In the genomic region with DNA sequence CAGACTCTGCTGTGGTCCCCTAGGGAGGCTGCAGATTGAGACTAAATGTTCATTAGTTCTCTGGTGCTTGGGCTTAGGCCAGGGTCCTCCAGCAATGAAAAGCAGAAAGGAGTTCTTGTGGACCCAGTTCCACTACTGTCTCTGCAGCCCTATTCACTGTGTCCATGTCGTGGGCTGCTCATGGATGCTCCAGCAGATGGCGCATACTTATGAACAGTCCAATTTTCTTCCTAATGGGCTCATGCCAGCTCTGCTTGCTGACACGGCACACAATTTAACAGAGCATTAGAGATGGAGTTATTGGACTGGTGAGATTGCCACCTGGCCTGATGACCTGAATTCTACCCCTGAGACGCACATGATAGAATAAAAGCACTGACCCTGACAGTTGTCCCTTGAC, we compare ENCODE assay signal across 8 mouse cellular contexts. TPM values are rescaled to one million over a fixed set of nuclear protein-coding genes. Genes with fewer than 3 reads are reported as not detected.
DNase-seq lines count a peak whose midpoint lies in the region; ATAC-seq lines count a peak whose summit lies in the region.

No protein-coding gene starts in this region.

- H3K4me1 ChIP-seq in kidney, embryonic 16.5 days (ENCODE audit: insufficient read depth, low read length): no peaks in the 10 kb centered on the region
- H3K4me1 ChIP-seq in forebrain, embryonic 14.5 days (ENCODE audit: control insufficient read depth, insufficient read depth, low read length): no peaks in the 10 kb centered on the region

- H3K36me3 ChIP-seq in kidney, embryonic 16.5 days (ENCODE audit: insufficient read depth, low read length): no peaks in the 10 kb centered on the region
- H3K36me3 ChIP-seq in forebrain, embryonic 14.5 days (ENCODE audit: control insufficient read depth, insufficient read depth, low read length): no peaks in the 10 kb centered on the region

- peak; percentile 31 for DNase-seq in kidney, adult 18-20 months
- DNase-seq in adrenal gland, postnatal 36 days: peak; percentile 21 to 34
- DNase-seq in forebrain, embryonic 14.5 days (ENCODE audit: low spot score): peak; percentile 88
- peak; percentile 79 for DNase-seq in layer of hippocampus, adult 11-12 months (ENCODE audit: low spot score)
- peak; percentile 17 for DNase-seq in lung, postnatal 14 days
- peak; percentile 68 for DNase-seq in right cerebral cortex, postnatal 4 days

- H3K4me3 ChIP-seq in kidney, embryonic 16.5 days (ENCODE audit: low read length): no peak overlapping the region
- H3K4me3 ChIP-seq in forebrain, embryonic 14.5 days (ENCODE audit: low read depth, low read length): no peak overlapping the region

- no peaks in the 10 kb centered on the region for H3K9me3 ChIP-seq in kidney, embryonic 16.5 days (ENCODE audit: low read length)
- H3K9me3 ChIP-seq in forebrain, embryonic 14.5 days (replicated peaks; ENCODE audit: control insufficient read depth, low read length): no peaks in the 10 kb centered on the region

- ATAC-seq in kidney, embryonic 16.5 days (ENCODE audit: low FRiP score, low TSS enrichment): no peak
- ATAC-seq in forebrain, embryonic 14.5 days: peak; percentile 66
- no peak for ATAC-seq in megakaryocyte-erythroid progenitor cell, adult 5-6 weeks (replicated peaks; ENCODE audit: low FRiP score, low TSS enrichment, poor library complexity, severe bottlenecking)

- H3K4me2 ChIP-seq in kidney, embryonic 16.5 days (replicated peaks; ENCODE audit: low read depth, low read length): no peak overlapping the region
- H3K4me2 ChIP-seq in forebrain, embryonic 14.5 days (ENCODE audit: low read length): no peak overlapping the region

- H3K27me3 ChIP-seq in kidney, embryonic 16.5 days (ENCODE audit: insufficient read depth, low read length): 0 out of 2 replicates have a peak, but pooled peaks cover 4% of the 10 kb centered on the region
- H3K27me3 ChIP-seq in forebrain, embryonic 14.5 days (replicated peaks; ENCODE audit: control insufficient read depth, insufficient read depth, low read length): no peaks in the 10 kb centered on the region

- H3K27ac ChIP-seq in kidney, embryonic 16.5 days (ENCODE audit: low read length): no peak overlapping the region
- H3K27ac ChIP-seq in forebrain, embryonic 14.5 days (ENCODE audit: low read depth, low read length): no peak overlapping the region

- H3K9ac ChIP-seq in kidney, embryonic 16.5 days (replicated peaks; ENCODE audit: low read length): no peak overlapping the region
- H3K9ac ChIP-seq in forebrain, embryonic 14.5 days (ENCODE audit: low read length): no peak overlapping the region

- WGBS in kidney, embryonic 16.5 days: 38% methylated on average over 4 of the region's 4 CpGs
- 39% methylated on average over 4 of the region's 4 CpGs for WGBS in forebrain, embryonic 14.5 days

RNA-seq across cellular contexts. Expression of a gene that starts 28.3 kb away (rescaled TPM):
- polyA plus RNA-seq in kidney, embryonic 16.5 days (2015; fragmentation: Nextera tagmentation; extraction: Ambion mirVana): 0.08 TPM in 1 of 2 replicates, not detected in the other
- not detected for total RNA-seq in adrenal gland, postnatal 36 days (2021)
- not detected in 2 replicates for polyA plus RNA-seq in forebrain, embryonic 14.5 days (2014; fragmentation: Nextera tagmentation; extraction: Ambion mirVana)
- 1.4 TPM in 1 of 2 replicates, not detected in the other for total RNA-seq in megakaryocyte-erythroid progenitor cell, adult 5-6 weeks (2014; fragmentation: Nextera tagmentation)
- total RNA-seq in megakaryocyte-erythroid progenitor cell, adult 5-6 weeks (2017): not detected in 2 replicates

Comparison
In these comparisons a context has a peak if more than half of its experiments do, and no peak if none do; other contexts are left out.
1. DNase-seq: peak in every context shown above with its lines; median percentile 88 in forebrain, embryonic 14.5 days; 79 in layer of hippocampus, adult 11-12 months; 68 in right cerebral cortex, postnatal 4 days; 31 in kidney, adult 18-20 months; 28 in adrenal gland, postnatal 36 days; 17 in lung, postnatal 14 days.